Mouse (Mus musculus) liver, embryonic 13.5 days (tissue): ENCODE results near the gene Nkpd1. TPM values are rescaled to one million over a fixed set of nuclear protein-coding genes. Genes with fewer than 3 reads are reported as not detected.

Experiments used
- ATAC-seq: fragments of 200-750 bp; cut with Nextera tagmentation; 2 replicates; pipeline ENCODE4 v1.8.0; 2017; ENCODE audit warnings: low read depth, mild to moderate bottlenecking, moderate number of reproducible peaks, moderate library complexity
- DNase-seq: peaks from one replicate; pipeline ENCODE4 v3.0.0; 2022
- H3K27ac ChIP-seq: fragments of 300-500 bp; sonication (generic); 2 replicates; pipeline ENCODE4 v1.5.1; 2015; ENCODE audit warnings: moderate library complexity, mild to moderate bottlenecking, inconsistent platforms
- H3K27me3 ChIP-seq: fragments of 300-500 bp; sonication (generic); 2 replicates; pipeline ENCODE4 v1.6.1; 2015; ENCODE audit warnings: mild to moderate bottlenecking, inconsistent platforms
- H3K36me3 ChIP-seq: fragments of 300-500 bp; sonication (generic); 2 replicates; pipeline ENCODE4 v1.6.1; 2015; ENCODE audit warnings: mild to moderate bottlenecking, inconsistent platforms
- H3K4me1 ChIP-seq: fragments of 300-500 bp; sonication (generic); replicated peaks from 2 replicates; pipeline ENCODE4 v1.6.1; 2015; ENCODE audit warnings: inconsistent platforms
- H3K4me2 ChIP-seq: fragments of 300-500 bp; sonication (generic); 2 replicates; pipeline ENCODE4 v1.6.1; 2015; ENCODE audit warnings: inconsistent platforms, mild to moderate bottlenecking, moderate library complexity
- H3K4me3 ChIP-seq: fragments of 300-500 bp; sonication (generic); replicated peaks from 2 replicates; pipeline ENCODE4 v1.5.1; 2015; ENCODE audit warnings: mild to moderate bottlenecking, inconsistent platforms
- H3K9ac ChIP-seq: fragments of 300-500 bp; sonication (generic); 2 replicates; pipeline ENCODE4 v1.6.1; 2015; ENCODE audit warnings: mild to moderate bottlenecking, inconsistent platforms
- H3K9me3 ChIP-seq: fragments of 300-500 bp; sonication (generic); replicated peaks from 2 replicates; pipeline ENCODE4 v1.6.1; 2016; ENCODE audit warnings: inconsistent platforms
- WGBS: fragments of 180-500 bp; shearing (Covaris S2); methylation state at CpG from one replicate; pipeline ENCODE4 v1.1.7; 2015; ENCODE audit not compliant: insufficient replicate concordance; 5-methylcytosine and 5-hydroxymethylcytosine counted together
- polyA plus RNA-seq: library from polyadenylated mRNA; unstranded; fragments of >200 nt; fragmentation: Nextera tagmentation; extraction: Ambion mirVana; gene quantifications from 2 replicates; pipeline ENCODE4 v1.2.1, GENCODE M21; 2015

The Nkpd1 gene
- polyA plus RNA-seq, 1 experiment from 2014 or later, result not detected

GRCm38 (mm10) chr7:19549394-19549793 lies 31.8 kb downstream of the Nkpd1 start:
- no peaks in the 10 kb centered on the region for H3K9me3 ChIP-seq
- H3K27ac ChIP-seq, result no peak overlapping the region
- DNase-seq, result no peak
- no peaks in the 10 kb centered on the region for H3K27me3 ChIP-seq
- no peak overlapping the region for H3K4me2 ChIP-seq
- H3K4me1 ChIP-seq, result peaks cover 77% of the 10 kb centered on the region
- WGBS, result 87% methylated on average over 10 of the region's 10 CpGs
- H3K9ac ChIP-seq, result no peak overlapping the region
- H3K36me3 ChIP-seq, result peaks cover 38% of the 10 kb centered on the region
- no peak overlapping the region for H3K4me3 ChIP-seq
- no peak for ATAC-seq

- peaks cover 69% of the 10 kb centered on the region for H3K4me1 ChIP-seq
- H3K9me3 ChIP-seq, result no peaks in the 10 kb centered on the region
- H3K27me3 ChIP-seq, result no peaks in the 10 kb centered on the region
- no peak overlapping the region for H3K4me3 ChIP-seq
- 85% methylated on average over 5 of the region's 5 CpGs for WGBS
- H3K36me3 ChIP-seq, result peaks cover 60% of the 10 kb centered on the region
- H3K9ac ChIP-seq, result no peak overlapping the region
- no peak overlapping the region for H3K4me2 ChIP-seq
- DNase-seq (no peak), ATAC-seq (no peak)
- no peak overlapping the region for H3K27ac ChIP-seq
Measured at GRCm38 (mm10) chr7:19551634-19552033, 34.0 kb downstream of the Nkpd1 start.

GRCm38 (mm10) chr7:19552443-19552842 lies 34.8 kb downstream of the Nkpd1 start:
- ATAC-seq (no peak), DNase-seq (no peak)
- Histone ChIP-seq H3K4me1 (peaks cover 69% of the 10 kb centered on the region), H3K27ac (no peak overlapping the region; the same call in 1 of the 2 replicates), H3K9me3 (no peaks in the 10 kb centered on the region), H3K4me3 (no peak overlapping the region), H3K36me3 (peaks cover 68% of the 10 kb centered on the region), H3K4me2 (no peak overlapping the region), H3K9ac (peak overlapping the region; percentile 5; the same call in 1 of the 2 replicates), H3K27me3 (no peaks in the 10 kb centered on the region)
- WGBS, result 40% methylated on average over 2 of the region's 2 CpGs

- H3K27ac ChIP-seq, result no peak overlapping the region
- H3K4me1 ChIP-seq, result peaks cover 70% of the 10 kb centered on the region
- no peak overlapping the region for H3K4me2 ChIP-seq
- peaks cover 76% of the 10 kb centered on the region for H3K36me3 ChIP-seq
- 96% methylated on average over 1 of the region's 1 CpGs for WGBS
- H3K27me3 ChIP-seq, result no peaks in the 10 kb centered on the region
- DNase-seq, result no peak
- H3K4me3 ChIP-seq, result no peak overlapping the region
- H3K9ac ChIP-seq, result no peak overlapping the region
- H3K9me3 ChIP-seq, result no peaks in the 10 kb centered on the region
- no peak for ATAC-seq
Measured at GRCm38 (mm10) chr7:19554168-19554567, 36.5 kb downstream of the Nkpd1 start.

GRCm38 (mm10) chr7:19557086-19557485 lies 39.4 kb downstream of the Nkpd1 start:
- Histone ChIP-seq H3K4me2 (no peak overlapping the region), H3K36me3 (peaks cover 73% of the 10 kb centered on the region), H3K27me3 (no peaks in the 10 kb centered on the region), H3K9ac (peak overlapping the region; percentile 17; the same call in 1 of the 2 replicates), H3K27ac (no peak overlapping the region), H3K4me3 (no peak overlapping the region), H3K4me1 (peaks cover 73% of the 10 kb centered on the region), H3K9me3 (no peaks in the 10 kb centered on the region)
- ATAC-seq (no peak), DNase-seq (no peak)
- 94% methylated on average over 2 of the region's 2 CpGs for WGBS

- Histone ChIP-seq H3K4me2 (peak overlapping the region; percentile 81), H3K9ac (peak overlapping the region; percentile 99), H3K36me3 (peaks cover 61% of the 10 kb centered on the region), H3K4me3 (peak overlapping the region; percentile 100), H3K27me3 (no peaks in the 10 kb centered on the region), H3K27ac (peak overlapping the region; percentile 79), H3K9me3 (no peaks in the 10 kb centered on the region), H3K4me1 (peaks cover 69% of the 10 kb centered on the region)
- peak; percentile 43 for ATAC-seq
- no peak for DNase-seq
- WGBS, result 65% methylated on average over 6 of the region's 6 CpGs
Measured at GRCm38 (mm10) chr7:19557982-19558900, 40.6 kb downstream of the Nkpd1 start.

GRCm38 (mm10) chr7:19558965-19559364 lies 41.3 kb downstream of the Nkpd1 start:
- 54% methylated on average over 2 of the region's 2 CpGs for WGBS
- Histone ChIP-seq H3K4me2 (peak overlapping the region; percentile 81), H3K27me3 (no peaks in the 10 kb centered on the region), H3K4me3 (peak overlapping the region; percentile 100), H3K27ac (peak overlapping the region; percentile 79), H3K9me3 (no peaks in the 10 kb centered on the region), H3K9ac (peak overlapping the region; percentile 99), H3K4me1 (peaks cover 73% of the 10 kb centered on the region), H3K36me3 (peaks cover 54% of the 10 kb centered on the region)
- DNase-seq (no peak), ATAC-seq (no peak)

GRCm38 (mm10) chr7:19560491-19561260 lies 43.0 kb downstream of the Nkpd1 start:
- DNase-seq (no peak), ATAC-seq (no peak)
- H3K4me2 ChIP-seq, result peak overlapping the region; percentile 81
- peak overlapping the region; percentile 99 for H3K9ac ChIP-seq
- H3K36me3 ChIP-seq, result peaks cover 54% of the 10 kb centered on the region
- H3K4me3 ChIP-seq, result peak overlapping the region; percentile 100
- 6% methylated on average over 11 of the region's 11 CpGs for WGBS
- H3K4me1 ChIP-seq, result peaks cover 80% of the 10 kb centered on the region
- H3K9me3 ChIP-seq, result 0 out of 2 replicates have a peak, but pooled peaks cover 5% of the 10 kb centered on the region
- peak overlapping the region; percentile 98 for H3K27ac ChIP-seq
- no peaks in the 10 kb centered on the region for H3K27me3 ChIP-seq

- H3K27ac ChIP-seq, result peak overlapping the region; percentile 98
- peak overlapping the region; percentile 100 for H3K4me3 ChIP-seq
- no peaks in the 10 kb centered on the region for H3K27me3 ChIP-seq
- H3K9ac ChIP-seq, result peak overlapping the region; percentile 99
- ATAC-seq (no peak), DNase-seq (no peak)
- under 1% methylated on average over 11 of the region's 11 CpGs for WGBS
- peaks cover 51% of the 10 kb centered on the region for H3K36me3 ChIP-seq
- peaks cover 83% of the 10 kb centered on the region for H3K4me1 ChIP-seq
- peak overlapping the region; percentile 81 for H3K4me2 ChIP-seq
- H3K9me3 ChIP-seq, result 0 out of 2 replicates have a peak, but pooled peaks cover 5% of the 10 kb centered on the region
Measured at GRCm38 (mm10) chr7:19561431-19561764, 43.8 kb downstream of the Nkpd1 start.

- DNase-seq (peak; percentile 81), ATAC-seq (peak; percentile 74)
- H3K27ac ChIP-seq, result peak overlapping the region; percentile 98
- H3K36me3 ChIP-seq, result peaks cover 50% of the 10 kb centered on the region
- H3K4me3 ChIP-seq, result peak overlapping the region; percentile 100
- peak overlapping the region; percentile 81 for H3K4me2 ChIP-seq
- no peaks in the 10 kb centered on the region for H3K27me3 ChIP-seq
- peaks cover 77% of the 10 kb centered on the region for H3K4me1 ChIP-seq
- 0 out of 2 replicates have a peak, but pooled peaks cover 5% of the 10 kb centered on the region for H3K9me3 ChIP-seq
- peak overlapping the region; percentile 99 for H3K9ac ChIP-seq
- under 1% methylated on average over 102 of the region's 102 CpGs for WGBS
Measured at GRCm38 (mm10) chr7:19561765-19562642, 44.4 kb downstream of the Nkpd1 start.
